Mouse (Mus musculus) forebrain, embryonic 10.5 days (tissue): ENCODE measurements at regions not wholly inside any gene's neighbourhood (a gene's known extent, or its start where the extent isn't known, plus 50 kb on each side); places are given as distances from the start of the nearest gene placed in this dataset.

Experiments
- DNase-seq: peaks from one replicate; pipeline ENCODE4 v3.0.0-alpha.2; 2017; ENCODE audit warnings: low spot score; ENCODE audit errors: extremely low spot score
- H3K27ac ChIP-seq: fragments of 300-500 bp; sonication (generic); 2 replicates; pipeline ENCODE4 v1.5.1; 2016; ENCODE audit warnings: mild to moderate bottlenecking
- H3K27me3 ChIP-seq: fragments of 300-500 bp; sonication (generic); 2 replicates; pipeline ENCODE4 v1.6.1; 2016; ENCODE audit warnings: mild to moderate bottlenecking; ENCODE audit not compliant: poor library complexity, severe bottlenecking
- H3K36me3 ChIP-seq: fragments of 300-500 bp; sonication (generic); replicated peaks from 2 replicates; pipeline ENCODE4 v1.6.1; 2016; ENCODE audit warnings: mild to moderate bottlenecking, moderate library complexity
- H3K4me1 ChIP-seq: fragments of 300-500 bp; sonication (generic); 2 replicates; pipeline ENCODE4 v1.6.1; 2016
- H3K4me3 ChIP-seq: fragments of 300-500 bp; sonication (generic); 2 replicates; pipeline ENCODE4 v1.5.1; 2016; ENCODE audit warnings: mild to moderate bottlenecking, moderate library complexity
- H3K9me3 ChIP-seq: fragments of 300-500 bp; sonication (generic); 2 replicates; pipeline ENCODE4 v1.6.1; 2016; ENCODE audit warnings: mild to moderate bottlenecking, moderate library complexity
- WGBS: fragments of 180-500 bp; shearing (Covaris S2); methylation state at CpG from one replicate; pipeline ENCODE4 v1.1.7; 2016; 5-methylcytosine and 5-hydroxymethylcytosine counted together

- Histone ChIP-seq H3K27ac (no peak overlapping the region), H3K36me3 (no peaks in the 10 kb centered on the region), H3K27me3 (no peaks in the 10 kb centered on the region), H3K9me3 (no peaks in the 10 kb centered on the region), H3K4me1 (peaks cover 6% of the 10 kb centered on the region), H3K4me3 (no peak overlapping the region)
- 67% methylated on average over 1 of the region's 1 CpGs for WGBS
- DNase-seq, result no peak
Observed at GRCm38 (mm10) chr16:74723217-74723616, 311.6 kb upstream of the Robo2 start.

GRCm38 (mm10) chr16:74718154-74718553 lies 306.5 kb upstream of the Robo2 start:
- Histone ChIP-seq H3K4me1 (no peaks in the 10 kb centered on the region), H3K36me3 (no peaks in the 10 kb centered on the region), H3K9me3 (no peaks in the 10 kb centered on the region), H3K27ac (no peak overlapping the region), H3K4me3 (no peak overlapping the region), H3K27me3 (no peaks in the 10 kb centered on the region)
- WGBS, result 89% methylated on average over 2 of the region's 2 CpGs
- no peak for DNase-seq

GRCm38 (mm10) chr16:74717622-74718021 lies 306.0 kb upstream of the Robo2 start:
- H3K36me3 ChIP-seq, result no peaks in the 10 kb centered on the region
- no peak overlapping the region for H3K27ac ChIP-seq
- 89% methylated on average over 1 of the region's 1 CpGs for WGBS
- no peak overlapping the region for H3K4me3 ChIP-seq
- no peaks in the 10 kb centered on the region for H3K27me3 ChIP-seq
- H3K9me3 ChIP-seq, result no peaks in the 10 kb centered on the region
- no peaks in the 10 kb centered on the region for H3K4me1 ChIP-seq
- DNase-seq, result no peak

- H3K4me1 ChIP-seq, result no peaks in the 10 kb centered on the region
- H3K4me3 ChIP-seq, result no peak overlapping the region
- DNase-seq, result no peak
- no peaks in the 10 kb centered on the region for H3K36me3 ChIP-seq
- WGBS, result 89% methylated on average over 1 of the region's 1 CpGs
- H3K27ac ChIP-seq, result no peak overlapping the region
- no peaks in the 10 kb centered on the region for H3K9me3 ChIP-seq
- no peaks in the 10 kb centered on the region for H3K27me3 ChIP-seq
Observed at GRCm38 (mm10) chr16:74714950-74715349, 303.3 kb upstream of the Robo2 start.

DNA sequence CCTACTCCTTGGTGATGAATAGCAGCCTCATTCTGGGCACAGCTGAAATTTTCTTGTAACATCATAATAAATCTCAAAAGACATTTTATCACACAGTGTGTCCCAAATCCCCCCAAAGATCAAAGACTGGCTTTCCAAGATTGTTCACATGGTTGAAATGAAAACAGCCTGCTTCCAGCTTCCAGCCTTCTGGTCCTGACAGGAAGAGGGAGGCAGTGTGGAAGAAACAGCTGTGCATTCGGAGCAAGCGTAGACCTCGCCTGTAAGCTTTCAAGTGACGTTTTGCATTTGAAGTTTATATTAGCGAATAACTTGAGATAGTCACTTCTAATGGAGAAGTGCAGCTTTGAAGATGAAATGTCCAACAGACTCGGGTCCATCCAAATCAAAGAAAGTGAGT lies 300.9 kb upstream of the Robo2 start:
- 86% methylated on average over 6 of the region's 6 CpGs for WGBS
- H3K27me3 ChIP-seq, result no peaks in the 10 kb centered on the region
- H3K9me3 ChIP-seq, result no peaks in the 10 kb centered on the region
- DNase-seq, result no peak
- H3K36me3 ChIP-seq, result no peaks in the 10 kb centered on the region
- H3K4me3 ChIP-seq, result no peak overlapping the region
- H3K4me1 ChIP-seq, result no peaks in the 10 kb centered on the region
- H3K27ac ChIP-seq, result no peak overlapping the region

DNA sequence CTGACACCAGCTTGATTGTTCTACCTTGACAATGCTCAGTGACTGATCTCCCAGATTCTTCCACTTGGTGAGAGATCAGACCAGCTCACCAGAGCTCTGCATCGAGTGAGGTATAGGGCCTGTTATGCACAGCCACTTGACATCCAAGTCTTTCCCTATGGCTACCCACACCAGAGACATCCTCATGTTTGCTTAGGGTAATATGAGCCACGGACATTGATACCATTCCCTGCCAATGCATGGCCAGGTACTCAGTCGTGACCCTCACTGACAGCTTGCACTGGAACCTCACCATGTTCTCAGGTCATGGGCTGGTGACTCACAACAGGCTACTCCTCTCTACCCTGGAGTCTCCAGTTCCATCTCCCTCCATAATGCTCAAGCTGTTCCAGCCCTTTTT lies 290.4 kb upstream of the Robo2 start:
- no peak overlapping the region for H3K27ac ChIP-seq
- no peaks in the 10 kb centered on the region for H3K36me3 ChIP-seq
- DNase-seq, result no peak
- no peaks in the 10 kb centered on the region for H3K9me3 ChIP-seq
- no peak overlapping the region for H3K4me3 ChIP-seq
- 88% methylated on average over 3 of the region's 3 CpGs for WGBS
- no peaks in the 10 kb centered on the region for H3K4me1 ChIP-seq
- H3K27me3 ChIP-seq, result no peaks in the 10 kb centered on the region

DNA sequence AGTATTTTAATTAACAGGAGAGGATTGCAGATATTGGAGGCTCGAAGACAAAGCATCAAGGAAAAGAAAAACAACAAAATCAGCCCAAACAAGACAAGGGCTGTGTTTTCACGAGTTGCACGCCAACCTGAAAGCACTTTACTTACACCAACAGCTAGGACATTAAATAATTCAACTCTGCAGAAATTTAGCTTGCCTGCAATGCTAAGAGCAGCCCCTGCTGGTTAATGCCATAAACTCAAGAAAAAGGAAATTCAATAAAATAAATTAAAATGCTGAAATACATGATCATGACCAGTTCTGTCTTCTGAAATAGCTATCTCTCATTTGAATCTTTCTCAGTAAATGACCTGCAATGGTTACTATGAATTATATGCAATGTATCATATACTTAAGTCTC lies 271.7 kb upstream of the Robo2 start:
- Histone ChIP-seq H3K9me3 (no peaks in the 10 kb centered on the region), H3K36me3 (no peaks in the 10 kb centered on the region), H3K27ac (no peak overlapping the region), H3K4me1 (no peaks in the 10 kb centered on the region), H3K4me3 (no peak overlapping the region), H3K27me3 (no peaks in the 10 kb centered on the region)
- 66% methylated on average over 3 of the region's 3 CpGs for WGBS
- DNase-seq, result no peak

DNA sequence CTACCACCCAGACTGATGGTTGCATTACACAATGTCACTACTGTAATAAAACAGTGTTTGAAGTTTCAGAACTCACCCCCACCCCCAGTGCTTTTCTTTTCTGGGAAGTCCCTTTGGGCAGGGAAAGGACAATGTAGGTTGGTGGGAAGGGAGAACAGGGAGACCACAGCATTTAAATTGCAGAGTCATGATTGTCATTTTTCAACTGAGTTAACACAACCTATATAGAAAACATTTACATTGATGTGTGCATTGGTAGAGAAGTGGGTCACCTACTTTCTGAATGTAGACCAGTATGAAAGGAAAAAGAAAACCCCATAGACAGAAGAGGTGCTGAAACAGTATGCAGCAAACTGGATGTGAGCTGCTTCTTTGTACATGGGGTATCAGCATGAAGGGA lies 264.0 kb upstream of the Robo2 start:
- Histone ChIP-seq H3K27me3 (no peaks in the 10 kb centered on the region), H3K4me1 (no peaks in the 10 kb centered on the region), H3K27ac (no peak overlapping the region), H3K4me3 (no peak overlapping the region), H3K9me3 (no peaks in the 10 kb centered on the region), H3K36me3 (no peaks in the 10 kb centered on the region)
- DNase-seq, result no peak

DNA sequence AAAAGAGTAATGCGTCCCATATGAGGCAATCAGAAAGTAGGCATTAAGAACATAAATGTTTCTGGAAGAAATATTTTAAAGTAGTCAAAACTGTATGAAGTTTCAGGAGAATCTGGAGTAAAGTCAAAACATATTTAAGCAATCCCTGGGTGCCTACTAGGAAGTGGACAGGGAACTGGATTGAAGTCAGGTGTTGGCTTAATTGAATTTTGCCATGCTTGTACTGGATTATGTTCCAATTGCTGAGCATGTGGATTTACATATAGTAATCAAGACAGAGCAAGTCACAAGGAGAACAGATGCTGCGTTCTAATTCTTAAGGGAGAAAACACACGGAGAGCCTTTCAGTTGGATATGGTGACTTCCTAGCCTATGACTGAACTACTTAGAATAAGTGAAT lies 259.8 kb upstream of the Robo2 start:
- Histone ChIP-seq H3K4me1 (no peaks in the 10 kb centered on the region), H3K4me3 (no peak overlapping the region), H3K36me3 (no peaks in the 10 kb centered on the region), H3K9me3 (no peaks in the 10 kb centered on the region), H3K27ac (no peak overlapping the region), H3K27me3 (no peaks in the 10 kb centered on the region)
- 86% methylated on average over 3 of the region's 3 CpGs for WGBS
- no peak for DNase-seq

DNA sequence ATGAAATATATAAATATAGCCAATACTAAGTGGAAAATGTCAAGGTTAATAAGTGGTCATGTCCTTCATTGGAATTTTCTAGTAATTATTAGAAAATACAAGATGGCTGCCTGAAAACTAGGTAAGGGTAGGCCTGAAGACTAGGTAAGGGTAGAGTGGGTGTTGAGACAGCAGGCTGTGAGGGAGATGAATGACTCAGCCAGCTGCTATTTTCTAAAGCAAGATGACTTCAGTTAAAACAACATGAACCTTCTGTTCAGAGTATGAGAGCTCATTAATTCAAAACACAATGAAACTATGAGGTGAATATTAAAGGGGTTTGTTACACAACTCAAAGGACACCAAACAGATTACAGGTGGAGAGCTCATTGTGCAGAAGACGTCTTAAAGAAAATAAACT lies 252.7 kb upstream of the Robo2 start:
- 66% methylated on average over 1 of the region's 1 CpGs for WGBS
- DNase-seq, result no peak

DNA sequence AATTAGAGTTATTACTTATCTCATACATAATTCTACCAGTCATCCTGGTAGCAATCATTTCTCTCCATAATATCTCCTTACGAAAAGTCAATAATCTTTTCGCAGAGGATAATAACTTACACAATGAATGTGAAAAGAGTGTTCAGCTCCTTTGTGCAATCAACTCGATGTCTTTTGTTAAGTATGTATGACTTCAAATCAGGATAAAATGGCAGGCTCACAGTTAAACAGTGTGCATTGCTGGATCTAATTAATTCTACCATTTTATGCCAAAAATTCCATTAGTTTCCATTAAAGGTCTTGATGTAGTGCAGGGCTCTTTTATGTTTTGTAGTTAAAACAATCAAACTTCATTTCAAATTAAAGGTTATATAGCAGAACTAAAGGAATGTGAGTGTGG lies 239.6 kb upstream of the Robo2 start:
- DNase-seq, result no peak
- H3K27ac ChIP-seq, result no peak overlapping the region
- no peaks in the 10 kb centered on the region for H3K27me3 ChIP-seq
- no peaks in the 10 kb centered on the region for H3K36me3 ChIP-seq
- no peak overlapping the region for H3K4me3 ChIP-seq
- H3K4me1 ChIP-seq, result no peaks in the 10 kb centered on the region
- 79% methylated on average over 3 of the region's 3 CpGs for WGBS
- H3K9me3 ChIP-seq, result no peaks in the 10 kb centered on the region

More for the DNA sequence above, 252.7 kb upstream of the Robo2 start:
- H3K36me3 ChIP-seq, result no peaks in the 10 kb centered on the region
- H3K27me3 ChIP-seq, result no peaks in the 10 kb centered on the region
- no peak overlapping the region for H3K27ac ChIP-seq
- H3K4me3 ChIP-seq, result no peak overlapping the region
- no peaks in the 10 kb centered on the region for H3K4me1 ChIP-seq
- H3K9me3 ChIP-seq, result no peaks in the 10 kb centered on the region

DNA sequence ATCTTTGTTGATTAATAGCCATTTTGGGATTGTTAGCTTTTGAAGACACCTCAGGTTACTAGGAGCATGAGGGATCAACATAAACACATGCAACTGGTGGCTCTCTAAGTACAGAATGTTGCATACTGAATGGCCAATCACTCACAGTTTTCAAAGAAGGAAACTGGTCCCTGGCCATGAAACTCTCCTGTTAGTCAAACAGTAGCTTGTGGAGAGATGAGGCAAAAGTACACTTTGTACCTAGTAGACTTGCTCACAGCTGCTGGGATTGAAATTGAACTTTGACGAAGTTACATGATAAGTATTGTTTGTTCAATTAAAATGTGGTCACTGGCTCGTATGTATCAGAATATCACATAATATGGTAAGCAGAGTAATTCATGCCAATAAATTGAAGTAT lies 237.6 kb upstream of the Robo2 start:
- Histone ChIP-seq H3K27me3 (no peaks in the 10 kb centered on the region), H3K27ac (no peak overlapping the region), H3K9me3 (no peaks in the 10 kb centered on the region), H3K4me1 (peaks cover 13% of the 10 kb centered on the region), H3K36me3 (no peaks in the 10 kb centered on the region), H3K4me3 (no peak overlapping the region)
- 90% methylated on average over 2 of the region's 2 CpGs for WGBS
- no peak for DNase-seq

DNA sequence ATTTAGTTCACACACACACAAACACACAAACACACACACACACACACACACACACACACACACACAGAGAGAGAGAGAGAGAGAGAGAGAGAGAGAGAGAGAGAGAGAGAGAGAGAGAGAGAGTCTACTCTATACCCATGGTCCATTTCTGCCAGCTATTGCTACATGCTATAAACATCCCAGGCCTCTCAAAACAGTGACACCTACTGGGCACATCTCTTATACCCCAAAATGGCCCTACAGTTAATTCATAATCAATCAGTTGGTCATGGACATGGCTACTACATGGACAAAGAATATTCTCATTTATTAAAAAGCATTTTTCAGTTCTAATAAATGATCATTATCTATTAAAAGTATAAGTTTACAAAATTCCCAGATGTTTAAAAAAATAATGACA lies 236.8 kb upstream of the Robo2 start:
- Histone ChIP-seq H3K4me1 (peaks cover 16% of the 10 kb centered on the region), H3K36me3 (no peaks in the 10 kb centered on the region), H3K27ac (no peak overlapping the region), H3K4me3 (no peak overlapping the region), H3K9me3 (no peaks in the 10 kb centered on the region), H3K27me3 (no peaks in the 10 kb centered on the region)
- no peak for DNase-seq

DNA sequence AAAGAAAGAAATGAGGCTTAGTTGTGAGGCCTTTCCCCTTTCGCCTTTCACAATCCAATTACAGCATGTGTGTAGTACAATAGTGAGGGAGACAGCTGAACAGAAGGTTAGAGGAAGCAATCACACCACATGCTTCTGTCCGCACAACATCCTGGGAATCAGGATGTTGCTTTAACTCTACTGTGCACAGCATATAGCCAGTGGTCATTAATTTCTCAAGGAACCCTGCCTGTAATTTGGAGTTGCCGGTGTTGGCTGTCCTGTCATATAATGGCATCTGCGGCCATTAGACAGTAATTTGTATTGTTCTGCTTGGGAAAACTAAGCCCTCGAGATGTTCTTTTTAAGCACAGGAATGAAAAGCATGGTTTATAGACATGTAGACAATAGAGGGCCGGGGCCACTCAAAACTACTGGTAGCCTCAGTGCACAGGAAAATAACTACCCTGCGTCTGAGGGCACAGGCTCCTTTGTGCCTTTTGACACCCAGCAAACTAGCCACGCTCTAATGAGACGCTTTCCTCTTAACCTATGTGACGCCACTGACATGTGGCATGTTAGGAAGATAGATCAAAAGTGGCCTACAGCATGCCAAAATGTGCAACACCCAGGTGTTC lies 233.2 kb upstream of the Robo2 start:
- Histone ChIP-seq H3K27me3 (no peaks in the 10 kb centered on the region), H3K27ac (peak overlapping the region; percentile 44; the same call in 1 of the 2 replicates), H3K4me1 (peaks cover 16% of the 10 kb centered on the region), H3K4me3 (no peak overlapping the region), H3K36me3 (no peaks in the 10 kb centered on the region), H3K9me3 (no peaks in the 10 kb centered on the region)
- 32% methylated on average over 10 of the region's 10 CpGs for WGBS
- peak; percentile 17 for DNase-seq
